Mouse (Mus musculus) duodenum, adult 2 months (tissue): ENCODE measurements around the gene Apol6. TPM values are rescaled to one million over a fixed set of nuclear protein-coding genes. Genes with fewer than 3 reads are reported as not detected.

Experiments used
- polyA plus RNA-seq: library from polyadenylated mRNA; depleted of rRNA; stranded (reverse); fragments of >200 nt; gene quantifications from 2 replicates; pipeline ENCODE4 v1.2.3, GENCODE M21; 2012; ENCODE audit warnings: low replicate concordance; rRNA removed

The Apol6 gene
- 0.35 and 1.7 TPM in 2 replicates for polyA plus RNA-seq

DNA sequence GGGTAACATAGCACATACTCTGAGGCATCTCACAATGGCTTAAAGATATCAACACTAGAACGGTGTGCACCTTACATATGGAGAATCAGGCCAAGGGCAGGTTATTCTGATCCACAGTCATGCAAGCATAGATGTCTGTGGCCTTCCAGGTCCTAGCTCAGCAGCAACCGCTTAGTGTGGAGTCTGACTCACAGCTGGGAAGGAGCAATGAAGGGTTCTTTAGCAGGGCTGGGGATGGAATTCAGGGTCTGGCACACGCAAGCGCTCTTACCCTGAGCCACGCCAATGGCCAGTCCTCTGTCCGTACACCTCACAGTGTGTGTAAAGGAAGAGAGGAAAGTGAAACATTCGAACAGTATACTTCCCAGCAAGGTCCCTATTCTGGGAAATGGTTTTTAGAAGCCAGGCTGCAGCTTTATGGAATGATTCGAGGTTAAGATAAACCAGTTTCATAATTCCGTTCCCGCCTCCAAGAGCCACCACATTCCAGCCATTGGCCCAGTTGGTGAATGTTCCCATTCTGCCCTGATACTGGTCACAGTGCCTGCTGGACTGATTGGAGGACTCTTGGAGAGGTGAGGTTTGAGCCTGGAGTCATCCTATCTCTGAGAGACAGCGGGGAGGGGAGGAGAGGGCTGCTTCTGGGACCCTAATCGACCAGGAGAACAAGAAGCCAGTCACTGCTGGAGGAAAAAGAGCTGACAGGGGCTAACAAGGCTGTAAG lies at the start of gene Apol6:
Apol6 (plus strand) TSS at position 133 of the 724 bp plus-strand sequence.

GRCm38 (mm10) chr15:77050570-77050969 lies 6.0 kb downstream of the Apol6 start, which contains the start of gene Mb:
Gene Mb, minus strand, starts transcription at chr15:77050670.

Other genes with a start within 250 kb of the Apol6 start
- 1.6 and 2.8 TPM in 2 replicates for gene Zfp251, start 173.3 kb upstream of the Apol6 start, polyA plus RNA-seq
- gene Zfp7, start 165.5 kb upstream of the Apol6 start, polyA plus RNA-seq, result 1.9 and 2.2 TPM in 2 replicates
- not detected in 2 replicates for gene Gm49527, start 165.4 kb upstream of the Apol6 start, polyA plus RNA-seq
- 0.49 and 0.97 TPM in 2 replicates for gene Zfp647, start 119.3 kb upstream of the Apol6 start, polyA plus RNA-seq
- gene 1110038F14Rik, start 96.2 kb upstream of the Apol6 start, polyA plus RNA-seq, result 5.9 and 7.6 TPM in 2 replicates
- 0.22 TPM in 1 of 2 replicates, not detected in the other for gene Mb, start 5.9 kb downstream of the Apol6 start, polyA plus RNA-seq